Comparison of ENCODE assay signal across 24 mouse cellular contexts in the genomic region with DNA sequence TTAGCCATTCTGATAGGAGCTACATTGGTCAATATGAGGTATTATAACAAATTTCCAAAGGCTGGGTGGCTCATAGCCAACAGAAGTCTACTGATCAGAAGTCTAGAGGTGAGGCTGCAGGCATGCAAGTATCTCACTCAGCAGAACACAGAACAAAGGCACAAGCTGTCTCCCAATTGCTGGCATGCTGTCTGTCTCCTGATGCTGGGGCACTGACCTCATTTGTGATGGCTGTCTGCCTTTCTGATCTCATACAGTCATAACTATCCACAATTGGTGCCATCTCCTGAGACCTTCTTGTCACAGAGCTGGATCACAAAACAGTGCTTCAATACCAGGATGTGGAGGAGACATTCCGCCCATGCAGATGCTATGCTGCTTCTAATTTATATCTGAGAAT. TPM values are rescaled to one million over a fixed set of nuclear protein-coding genes. Genes with fewer than 3 reads are reported as not detected.
"Had no signal": no experiment of that assay in that cellular context is flagged by ENCODE, and none has a peak within 500 bp of the region (broad histone marks: within the 10 kb centered on the region; RNA-seq: fewer than 3 reads in every experiment).

No protein-coding gene starts in this region.

- H3K4me1 ChIP-seq: kidney, embryonic 15.5 days; limb, embryonic 10.5 days; limb, embryonic 13.5 days; liver, embryonic 12.5 days; liver, embryonic 15.5 days; lung, embryonic 15.5 days; midbrain, embryonic 12.5 days; midbrain, embryonic 15.5 days; neural tube, embryonic 12.5 days; neural tube, embryonic 15.5 days had no signal

- H3K4me3 ChIP-seq: kidney, embryonic 15.5 days; limb, embryonic 10.5 days; limb, embryonic 13.5 days; liver, embryonic 12.5 days; liver, embryonic 15.5 days; lung, embryonic 15.5 days; midbrain, embryonic 12.5 days; midbrain, embryonic 15.5 days; neural tube, embryonic 12.5 days; neural tube, embryonic 15.5 days had no signal

- DNase-seq: kidney, adult 2 months; kidney, postnatal 10 days; kidney, postnatal 36 days; liver; lung, adult 18-20 months; lung, postnatal 10 days; right cerebral cortex, adult 18-20 months; right cerebral cortex, postnatal 14 days; right cerebral cortex, postnatal 4 days; thymus, adult 2 months; thymus, postnatal 14 days; thymus, postnatal 4 days had no signal

- H3K27me3 ChIP-seq: kidney, embryonic 15.5 days; limb, embryonic 13.5 days; liver, embryonic 12.5 days; liver, embryonic 15.5 days; lung, embryonic 15.5 days; midbrain, embryonic 12.5 days; midbrain, embryonic 15.5 days; neural tube, embryonic 12.5 days; neural tube, embryonic 15.5 days had no signal

- H3K27ac ChIP-seq: kidney, embryonic 15.5 days; limb, embryonic 10.5 days; limb, embryonic 13.5 days; liver, embryonic 12.5 days; liver, embryonic 15.5 days; lung, embryonic 15.5 days; macrophage; midbrain, embryonic 12.5 days; midbrain, embryonic 15.5 days; neural tube, embryonic 12.5 days; neural tube, embryonic 15.5 days; stomach, postnatal 0 days had no signal

- ATAC-seq: liver, embryonic 12.5 days; midbrain, embryonic 15.5 days had no signal

RNA-seq across cellular contexts. Expression of a gene that starts 25.7 kb away (rescaled TPM):
- polyA plus RNA-seq: kidney, adult 2 months; kidney, embryonic 15.5 days; limb, embryonic 10.5 days; limb, embryonic 13.5 days; liver, embryonic 12.5 days; liver, embryonic 15.5 days; lung, embryonic 15.5 days; macrophage; stomach, postnatal 0 days; thymus, adult 2 months had no signal
